Mouse (Mus musculus) embryonic facial prominence, embryonic 11.5 days (tissue): ENCODE measurements around the gene Fgfr2. TPM values are rescaled to one million over a fixed set of nuclear protein-coding genes. Genes with fewer than 3 reads are reported as not detected.

Experiments used
- ATAC-seq: fragments of 200-750 bp; cut with Nextera tagmentation; replicated peaks from 2 replicates; pipeline ENCODE4 v1.8.0; 2017; ENCODE audit warnings: low read depth; ENCODE audit not compliant: insufficient number of reproducible peaks, low FRiP score, low TSS enrichment
- DNase-seq: peaks from one replicate; pipeline ENCODE4 v3.0.0-alpha.2; 2015; ENCODE audit warnings: low spot score
- H3K27ac ChIP-seq: fragments of 300-500 bp; sonication (generic); replicated peaks from 2 replicates; pipeline ENCODE4 v1.5.1; 2014; ENCODE audit warnings: mild to moderate bottlenecking, low read depth, low read length, control low read depth
- H3K27me3 ChIP-seq: fragments of 300-500 bp; sonication (generic); 2 replicates; pipeline ENCODE4 v1.6.1; 2014; ENCODE audit warnings: mild to moderate bottlenecking, low read length, moderate library complexity, mixed read lengths; ENCODE audit not compliant: control insufficient read depth, insufficient read depth
- H3K36me3 ChIP-seq: fragments of 300-500 bp; sonication (generic); replicated peaks from 2 replicates; pipeline ENCODE4 v1.6.1; 2014; ENCODE audit warnings: low read depth, mild to moderate bottlenecking, low read length, moderate library complexity, mixed read lengths; ENCODE audit not compliant: control insufficient read depth, insufficient read depth
- H3K4me1 ChIP-seq: fragments of 300-500 bp; sonication (generic); 2 replicates; pipeline ENCODE4 v1.6.1; 2014; ENCODE audit warnings: low read length, mixed read lengths; ENCODE audit not compliant: control insufficient read depth, insufficient read depth
- H3K4me2 ChIP-seq: fragments of 300-500 bp; sonication (generic); 2 replicates; pipeline ENCODE4 v1.6.1; 2014; ENCODE audit warnings: low read depth, mild to moderate bottlenecking, control low read depth, low read length, moderate library complexity
- H3K4me3 ChIP-seq: fragments of 300-500 bp; sonication (generic); 2 replicates; pipeline ENCODE4 v1.5.1; 2014; ENCODE audit warnings: low read depth, low read length, control low read depth
- H3K9ac ChIP-seq: fragments of 300-500 bp; sonication (generic); replicated peaks from 2 replicates; pipeline ENCODE4 v1.6.1; 2014; ENCODE audit warnings: mild to moderate bottlenecking, control low read depth, low read length
- H3K9me3 ChIP-seq: fragments of 300-500 bp; sonication (generic); replicated peaks from 2 replicates; pipeline ENCODE4 v1.6.1; 2016; ENCODE audit warnings: mild to moderate bottlenecking, low read length, inconsistent platforms, mixed read lengths; ENCODE audit not compliant: control insufficient read depth
- WGBS: fragments of 180-500 bp; shearing (Covaris S2); extraction: QIAGEN DNeasy Blood & Tissue Kit; methylation state at CpG from one replicate; pipeline ENCODE4 v1.1.7; 2014; 5-methylcytosine and 5-hydroxymethylcytosine counted together
- polyA plus RNA-seq: library from polyadenylated mRNA; unstranded; fragments of >200 nt; fragmentation: Nextera tagmentation; extraction: Ambion mirVana; gene quantifications from 2 replicates; pipeline ENCODE4 v1.2.1, GENCODE M21; 2014

Fgfr2 gene
- polyA plus RNA-seq, 1 experiment from 2014 or later: 75.6 TPM

DNA sequence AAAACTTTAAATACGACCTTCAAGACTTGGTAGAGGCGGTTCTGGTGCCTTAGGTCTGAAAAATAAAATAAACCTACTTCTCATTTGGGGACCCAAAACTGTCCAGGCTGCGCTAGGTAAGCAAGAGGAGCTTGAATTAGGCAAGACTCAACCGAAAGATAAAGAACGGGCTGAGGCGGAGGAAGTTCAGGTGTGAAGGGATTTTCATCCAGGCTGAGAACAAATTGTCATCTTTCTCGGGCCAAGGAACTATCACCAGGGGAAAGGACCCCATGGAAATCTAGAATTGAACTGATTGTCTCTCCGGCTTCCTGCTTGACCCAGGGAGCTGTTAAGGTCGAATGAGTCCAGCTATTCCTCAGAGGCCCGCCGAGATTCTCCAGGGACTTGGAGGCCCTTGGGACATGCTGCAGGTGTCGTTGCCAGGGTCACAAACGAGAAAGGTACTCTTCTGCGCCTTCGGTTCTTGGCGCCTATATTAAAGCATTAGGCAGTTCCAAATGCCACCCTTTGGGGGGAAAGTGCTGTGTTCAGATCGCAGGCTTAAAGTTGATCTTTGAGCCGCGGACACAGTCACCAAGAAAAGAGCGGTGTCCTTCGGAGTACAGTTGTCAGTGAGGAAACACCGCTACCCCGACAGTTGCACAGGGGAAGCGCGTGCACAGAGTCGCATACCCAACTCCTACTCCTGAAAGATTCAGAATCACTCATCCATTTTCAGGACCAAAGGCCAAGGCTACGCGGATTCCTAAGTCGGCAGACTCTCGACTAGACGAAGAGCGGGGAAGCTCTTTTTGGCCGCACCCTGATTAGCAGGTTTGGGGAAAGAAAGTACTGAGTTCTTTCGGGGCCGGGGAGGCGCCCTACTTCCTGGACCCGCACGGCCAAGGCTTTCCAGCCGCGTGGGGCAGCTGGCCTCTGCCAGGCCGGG lies 1581.7 kb downstream of the Fgfr2 start:
- DNase-seq (peak; percentile 32), ATAC-seq (no peak)
- Histone ChIP-seq H3K4me1 (peaks cover 10% of the 10 kb centered on the region), H3K27me3 (peaks cover 61% of the 10 kb centered on the region), H3K36me3 (no peaks in the 10 kb centered on the region), H3K4me2 (peak overlapping the region; percentile 75), H3K9me3 (no peaks in the 10 kb centered on the region), H3K27ac (no peak overlapping the region), H3K4me3 (peak overlapping the region; percentile 30), H3K9ac (no peak overlapping the region)
- 1% methylated on average over 41 of the region's 41 CpGs for WGBS

GRCm38 (mm10) chr7:131539979-131540378 lies 1583.2 kb downstream of the Fgfr2 start:
- DNase-seq (peak; percentile 94), ATAC-seq (0 out of 2 replicates have a peak, but pooled peaks have one; percentile 19)
- no peak overlapping the region for H3K27ac ChIP-seq
- peaks cover 50% of the 10 kb centered on the region for H3K27me3 ChIP-seq
- under 1% methylated on average over 7 of the region's 7 CpGs for WGBS
- no peak overlapping the region for H3K4me2 ChIP-seq
- H3K9ac ChIP-seq: no peak overlapping the region
- H3K4me1 ChIP-seq: peaks cover 10% of the 10 kb centered on the region
- H3K36me3 ChIP-seq: no peaks in the 10 kb centered on the region
- no peaks in the 10 kb centered on the region for H3K9me3 ChIP-seq
- no peak overlapping the region for H3K4me3 ChIP-seq

DNA sequence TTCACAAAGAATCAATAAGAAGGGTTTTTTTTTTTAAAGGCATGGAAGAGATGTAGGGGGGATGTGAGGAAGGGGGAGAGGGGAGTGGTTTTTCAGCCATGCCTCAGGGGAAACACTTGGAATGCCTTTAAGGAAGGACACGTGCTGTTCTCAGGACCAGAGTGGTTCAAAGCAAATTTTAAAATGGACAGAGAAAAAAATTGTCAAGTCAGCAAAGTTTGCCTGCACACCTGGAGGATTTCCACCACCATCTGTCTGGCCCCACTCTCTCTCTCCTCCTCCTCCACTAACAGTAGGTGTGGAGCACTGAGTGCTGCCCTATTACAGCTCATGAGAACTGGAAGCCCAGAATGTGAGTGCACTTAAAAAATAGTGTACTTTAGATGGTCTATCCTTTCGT lies 1619.4 kb downstream of the Fgfr2 start:
- DNase-seq (no peak), ATAC-seq (no peak)
- Histone ChIP-seq H3K9ac (no peak overlapping the region), H3K36me3 (no peaks in the 10 kb centered on the region; the same call in 1 of the 2 replicates), H3K9me3 (no peaks in the 10 kb centered on the region), H3K27me3 (no peaks in the 10 kb centered on the region), H3K4me2 (no peak overlapping the region), H3K4me3 (no peak overlapping the region), H3K27ac (no peak overlapping the region), H3K4me1 (no peaks in the 10 kb centered on the region)
- WGBS: 54% methylated on average over 2 of the region's 2 CpGs

DNA sequence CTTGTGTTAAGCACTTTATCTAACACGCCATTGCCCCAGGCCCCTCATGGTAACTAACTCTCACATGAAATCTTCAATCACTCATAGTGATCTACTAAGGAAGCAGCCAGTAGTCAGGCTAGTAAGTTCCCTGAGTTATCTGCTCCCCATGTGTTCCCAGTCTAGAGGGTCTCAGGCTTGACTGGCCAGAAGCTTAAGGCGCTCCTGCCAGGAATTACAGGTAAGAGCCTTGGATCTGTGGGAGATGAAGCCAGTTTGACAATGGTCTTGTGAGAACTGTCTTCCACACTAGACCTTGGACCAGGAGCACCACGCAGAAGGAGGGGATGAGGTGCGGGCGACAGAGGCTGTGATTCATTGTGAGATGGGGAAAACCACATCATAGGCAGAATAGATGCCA lies 1644.7 kb downstream of the Fgfr2 start:
- ATAC-seq: no peak
- Histone ChIP-seq H3K4me1 (no peaks in the 10 kb centered on the region), H3K4me3 (no peak overlapping the region), H3K4me2 (no peak overlapping the region), H3K9me3 (no peaks in the 10 kb centered on the region), H3K27ac (no peak overlapping the region), H3K36me3 (no peaks in the 10 kb centered on the region), H3K9ac (no peak overlapping the region), H3K27me3 (no peaks in the 10 kb centered on the region)
- DNase-seq: no peak
- 89% methylated on average over 5 of the region's 5 CpGs for WGBS

GRCm38 (mm10) chr7:131477140-131477539 lies 1646.0 kb downstream of the Fgfr2 start:
- ATAC-seq: no peak
- Histone ChIP-seq H3K36me3 (no peaks in the 10 kb centered on the region), H3K27me3 (no peaks in the 10 kb centered on the region), H3K4me3 (no peak overlapping the region), H3K27ac (no peak overlapping the region), H3K4me1 (no peaks in the 10 kb centered on the region), H3K4me2 (no peak overlapping the region), H3K9me3 (no peaks in the 10 kb centered on the region), H3K9ac (no peak overlapping the region)
- DNase-seq: no peak
- 34% methylated on average over 8 of the region's 8 CpGs for WGBS

GRCm38 (mm10) chr7:131471551-131471950 lies 1651.6 kb downstream of the Fgfr2 start:
- Histone ChIP-seq H3K4me2 (no peak overlapping the region), H3K27ac (no peak overlapping the region), H3K4me3 (no peak overlapping the region), H3K27me3 (no peaks in the 10 kb centered on the region), H3K4me1 (no peaks in the 10 kb centered on the region), H3K36me3 (no peaks in the 10 kb centered on the region), H3K9ac (no peak overlapping the region), H3K9me3 (no peaks in the 10 kb centered on the region)
- 85% methylated on average over 5 of the region's 5 CpGs for WGBS
- ATAC-seq (no peak), DNase-seq (no peak)

- Histone ChIP-seq H3K9me3 (no peaks in the 10 kb centered on the region), H3K4me2 (no peak overlapping the region), H3K4me3 (no peak overlapping the region), H3K9ac (no peak overlapping the region), H3K4me1 (no peaks in the 10 kb centered on the region), H3K36me3 (no peaks in the 10 kb centered on the region), H3K27ac (no peak overlapping the region), H3K27me3 (no peaks in the 10 kb centered on the region)
- ATAC-seq (no peak), DNase-seq (no peak)
- 57% methylated on average over 3 of the region's 3 CpGs for WGBS
Observed at GRCm38 (mm10) chr7:131469506-131469905, 1653.6 kb downstream of the Fgfr2 start.

GRCm38 (mm10) chr7:131467312-131467711 lies 1655.8 kb downstream of the Fgfr2 start:
- Histone ChIP-seq H3K27ac (no peak overlapping the region), H3K36me3 (no peaks in the 10 kb centered on the region), H3K9me3 (no peaks in the 10 kb centered on the region), H3K4me2 (no peak overlapping the region), H3K4me3 (no peak overlapping the region), H3K4me1 (no peaks in the 10 kb centered on the region), H3K27me3 (no peaks in the 10 kb centered on the region), H3K9ac (no peak overlapping the region)
- DNase-seq (no peak), ATAC-seq (no peak)
- 82% methylated on average over 3 of the region's 3 CpGs for WGBS
